Mouse (Mus musculus) CH12.LX (cell line): ENCODE results near the gene Dynlt1a. TPM values are rescaled to one million over a fixed set of nuclear protein-coding genes. Genes with fewer than 3 reads are reported as not detected.
"Not testable (repeated sequence)": the region's sequence is repeated elsewhere in the genome, so short reads cannot be mapped to it uniquely, and the experiment has no call there.

Source experiments
- DNase-seq: peaks from one replicate; pipeline ENCODE4 v3.0.0-alpha.2; 2013; ENCODE audit errors: extremely low read depth
- H3K27ac ChIP-seq: 2 replicates; pipeline ENCODE4 v1.5.1; 2012; ENCODE audit warnings: low read depth, mild to moderate bottlenecking, control low read depth, moderate library complexity; ENCODE audit not compliant: insufficient read depth
- H3K27me3 ChIP-seq: replicated peaks from 2 replicates; pipeline ENCODE3; 2012; ENCODE audit warnings: inconsistent platforms
- H3K36me3 ChIP-seq, 2 experiments: replicated peaks in 1 of 2; 2 replicates each; pipeline versions ENCODE3 to v1.6.1; 2012; ENCODE audit warnings: inconsistent platforms in 1 of 2, low read length in 1 of 2, mild to moderate bottlenecking in 1 of 2, mixed read lengths in 1 of 2, moderate library complexity in 1 of 2; ENCODE audit not compliant: control insufficient read depth in 1 of 2, insufficient read depth in 1 of 2
- H3K4me1 ChIP-seq, 2 experiments: 2 replicates each; pipeline ENCODE4 v1.6.1; 2012; ENCODE audit warnings: inconsistent platforms in 1 of 2, moderate library complexity in 1 of 2; ENCODE audit not compliant: insufficient read depth in 2 of 2, control insufficient read depth in 1 of 2
- H3K4me2 ChIP-seq: 2 replicates; pipeline ENCODE4 v1.6.1; 2012; ENCODE audit warnings: low read depth, mild to moderate bottlenecking, control low read depth; ENCODE audit not compliant: poor library complexity, insufficient read depth, severe bottlenecking
- H3K4me3 ChIP-seq, 3 experiments: fragments of 150-350 bp in 1 of 3; sonication (generic) in 1 of 3; replicated peaks in 1 of 3; 2 replicates each; pipeline versions ENCODE3 to v1.5.1; 2011 to 2012; ENCODE audit warnings: low read depth in 2 of 3, low read length in 2 of 3, mild to moderate bottlenecking in 2 of 3, moderate library complexity in 2 of 3, control low read depth in 1 of 3, improper control_type of control experiment in 1 of 3, inconsistent platforms in 1 of 3, mixed read lengths in 1 of 3; ENCODE audit not compliant: poor library complexity in 1 of 3
- H3K79me2 ChIP-seq: replicated peaks from 2 replicates; pipeline ENCODE4 v1.6.1; 2012; ENCODE audit warnings: mild to moderate bottlenecking, moderate library complexity; ENCODE audit not compliant: control insufficient read depth, poor library complexity, insufficient read depth, severe bottlenecking; ENCODE audit errors: extremely low read depth
- H3K9ac ChIP-seq: 2 replicates; pipeline ENCODE4 v1.6.1; 2012; ENCODE audit warnings: low read depth, mild to moderate bottlenecking, control low read depth, moderate library complexity; ENCODE audit not compliant: insufficient read depth
- H3K9me3 ChIP-seq: replicated peaks from 2 replicates; pipeline ENCODE3; 2012; ENCODE audit warnings: low read length, inconsistent platforms, mixed read lengths
- dilution Hi-C: fragments of 300-500 bp; cut with MboI; formaldehyde crosslinking; loops from 2 replicates; pipeline ENCODE4 v1.14.3; 2020; ENCODE audit warnings: low sequenced_read_pairs; ENCODE audit not compliant: extremely low pct_unique_long_range_greater_than_20kb, extremely low pct_ligation_motif_present
- in situ Hi-C: fragments of 300-500 bp; cut with MboI; formaldehyde crosslinking; loops from 3 replicates; pipeline ENCODE4 v1.14.3; 2019; ENCODE audit warnings: low sequenced_read_pairs, low pct_ligation_motif_present, low pct_unique_long_range_greater_than_20kb, mixed read lengths
- polyA plus RNA-seq: library from polyadenylated mRNA; unstranded; fragments of >175 nt; gene quantifications from 2 replicates; pipeline ENCODE4 v1.2.1, GENCODE M21; 2012; ENCODE audit warnings: low read depth; ENCODE audit not compliant: insufficient read length
- total RNA-seq, 2 experiments: library from RNA; depleted of rRNA; stranded (reverse); fragments of 300-350 nt in 1 of 2; fragments of >200 nt in 1 of 2; gene quantifications; 2 replicates each; pipeline ENCODE4 v1.2.3; 2012 to 2014

Gene Dynlt1a
- total and polyA plus RNA-seq, 3 experiments: 14.6 to 33.5 (median 22.9) TPM

- H3K4me1 ChIP-seq, H3K36me3 ChIP-seq, H3K9ac ChIP-seq, H3K4me2 ChIP-seq, H3K27ac ChIP-seq, H3K27me3 ChIP-seq, H3K4me3 ChIP-seq, in situ Hi-C loops, H3K9me3 ChIP-seq, dilution Hi-C loops, H3K79me2 ChIP-seq, DNase-seq: not testable (repeated sequence)
These were observed 37.5 kb downstream of the Dynlt1a start for GRCm38 (mm10) chr17:6279772-6280171.

DNA sequence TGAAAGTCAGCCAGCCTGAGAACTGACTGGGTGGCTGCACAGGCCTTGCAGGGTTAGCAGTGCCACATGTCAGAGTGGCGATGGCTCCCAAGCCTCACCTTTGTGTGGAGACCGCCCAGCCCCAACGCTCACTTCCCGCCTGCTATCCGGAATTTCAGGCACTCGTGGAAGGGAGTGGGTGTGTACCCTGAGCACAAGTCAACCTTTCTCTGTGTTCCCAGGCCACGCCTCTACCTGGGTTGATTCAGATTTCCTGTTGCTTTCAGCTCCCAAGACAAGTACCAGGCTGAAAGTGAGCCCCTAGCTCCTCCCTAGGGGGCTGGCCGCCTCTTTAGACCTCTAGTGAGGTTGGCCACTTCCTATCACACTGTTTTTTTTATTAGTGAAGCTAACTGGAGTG is 38.1 kb downstream of the Dynlt1a start:
- DNase-seq, H3K4me1 ChIP-seq, H3K4me3 ChIP-seq, H3K79me2 ChIP-seq, dilution Hi-C loops, H3K27me3 ChIP-seq, H3K27ac ChIP-seq, H3K9ac ChIP-seq, H3K36me3 ChIP-seq, H3K9me3 ChIP-seq, H3K4me2 ChIP-seq, in situ Hi-C loops: not testable (repeated sequence)

- H3K4me1 ChIP-seq, DNase-seq, H3K27ac ChIP-seq, H3K79me2 ChIP-seq, in situ Hi-C loops, H3K4me3 ChIP-seq, H3K27me3 ChIP-seq, H3K9me3 ChIP-seq, H3K9ac ChIP-seq, H3K36me3 ChIP-seq, H3K4me2 ChIP-seq, dilution Hi-C loops: not testable (repeated sequence)
These were observed 42.6 kb downstream of the Dynlt1a start for GRCm38 (mm10) chr17:6274693-6275092.

GRCm38 (mm10) chr17:6271970-6272369 is 45.3 kb downstream of the Dynlt1a start:
- H3K79me2 ChIP-seq, DNase-seq, H3K9me3 ChIP-seq, in situ Hi-C loops, H3K9ac ChIP-seq, dilution Hi-C loops, H3K36me3 ChIP-seq, H3K27ac ChIP-seq, H3K4me1 ChIP-seq, H3K27me3 ChIP-seq, H3K4me2 ChIP-seq, H3K4me3 ChIP-seq: not testable (repeated sequence)

DNA sequence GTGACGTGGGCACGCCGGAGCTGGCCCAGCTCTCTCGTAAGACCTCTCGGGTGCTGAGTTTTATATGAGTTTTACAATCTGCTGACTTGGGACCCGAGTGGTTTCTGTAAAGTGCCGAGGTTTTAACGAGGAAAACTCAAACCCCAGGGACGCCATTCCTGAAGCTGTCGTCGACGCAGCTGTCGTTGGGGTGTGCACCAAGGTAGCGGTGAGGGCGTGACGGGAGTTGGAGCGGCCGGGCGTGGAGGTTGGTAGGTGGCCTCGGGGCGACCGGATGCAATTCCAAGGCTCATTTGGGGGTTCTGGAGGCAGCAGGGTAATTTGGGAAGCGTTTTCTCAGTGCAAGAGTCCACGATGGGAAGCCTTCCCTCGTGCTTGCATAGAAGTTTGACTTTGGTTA is 46.5 kb downstream of the Dynlt1a start:
- H3K4me1 ChIP-seq, dilution Hi-C loops, H3K27ac ChIP-seq, H3K36me3 ChIP-seq, H3K79me2 ChIP-seq, DNase-seq, in situ Hi-C loops, H3K27me3 ChIP-seq, H3K9me3 ChIP-seq: not testable (repeated sequence)
- Histone ChIP-seq H3K4me2 (peak overlapping the region; percentile 95), H3K9ac (peak overlapping the region; percentile 54), H3K4me3 (peak overlapping the region in 2 of 3 experiments; percentile 34 to 52)
